Mouse (Mus musculus): ENCODE data around the gene Rexo1. TPM values are rescaled to one million over a fixed set of nuclear protein-coding genes. Genes with fewer than 3 reads are reported as not detected.
A peak's percentile ranks its signal among the peaks of the same experiment; 100 is the strongest.

Gene Rexo1
- polyA plus RNA-seq, 1 experiment from 2014 or later, result 34.5 TPM

GRCm38 (mm10) chr10:80553997-80554396 lies 7.4 kb downstream of the Rexo1 start:
- 73% methylated on average over 6 of the region's 6 CpGs for WGBS
- H3K36me3 ChIP-seq (ENCODE audit: insufficient read depth), result peaks cover 18% of the 10 kb centered on the region
- H3K4me3 ChIP-seq (ENCODE audit: low read depth, low read length), result no peak overlapping the region
- no peaks in the 10 kb centered on the region for H3K27me3 ChIP-seq (ENCODE audit: insufficient read depth, low read length)
- ATAC-seq (ENCODE audit: insufficient read depth) (no peak), DNase-seq (no peak)
- no peak overlapping the region for H3K27ac ChIP-seq (ENCODE audit: low read depth)
- H3K9ac ChIP-seq, result no peak overlapping the region
- no peaks in the 10 kb centered on the region for H3K9me3 ChIP-seq (ENCODE audit: low read depth, low read length)
- no peak overlapping the region for H3K4me2 ChIP-seq
- no peak for TF ChIP-seq CTCF (IDR thresholded peaks at IDR 0.05; ENCODE audit: low read depth)
- H3K4me1 ChIP-seq (ENCODE audit: insufficient read depth), result no peaks in the 10 kb centered on the region

GRCm38 (mm10) chr10:80553575-80553974 lies 7.8 kb downstream of the Rexo1 start:
- 85% methylated on average over 8 of the region's 8 CpGs for WGBS

GRCm38 (mm10) chr10:80552364-80552763 lies 9.0 kb downstream of the Rexo1 start:
- no peak overlapping the region for H3K4me2 ChIP-seq
- H3K9ac ChIP-seq, result no peak overlapping the region
- whole genome bisulfite sequencing, result 56% methylated on average over 9 of the region's 9 CpGs
- DNase-seq (no peak), ATAC-seq (ENCODE audit: insufficient read depth) (no peak)
- H3K27me3 ChIP-seq (ENCODE audit: insufficient read depth, low read length), result no peaks in the 10 kb centered on the region
- no peak overlapping the region for H3K27ac ChIP-seq (ENCODE audit: low read depth)
- peaks cover 34% of the 10 kb centered on the region for H3K36me3 ChIP-seq (ENCODE audit: insufficient read depth)
- no peak for TF ChIP-seq CTCF (IDR thresholded peaks at IDR 0.05; ENCODE audit: low read depth)
- no peak overlapping the region for H3K4me3 ChIP-seq (ENCODE audit: low read depth, low read length)
- no peaks in the 10 kb centered on the region for H3K9me3 ChIP-seq (ENCODE audit: low read depth, low read length)
- H3K4me1 ChIP-seq (ENCODE audit: insufficient read depth), result no peaks in the 10 kb centered on the region

More at GRCm38 (mm10) chr10:80553575-80553974, 7.8 kb downstream of the Rexo1 start:
- Histone ChIP-seq H3K36me3 (ENCODE audit: insufficient read depth) (peaks cover 22% of the 10 kb centered on the region), H3K9me3 (ENCODE audit: low read depth, low read length) (no peaks in the 10 kb centered on the region), H3K27ac (ENCODE audit: low read depth) (no peak overlapping the region), H3K4me3 (ENCODE audit: low read depth, low read length) (no peak overlapping the region), H3K27me3 (ENCODE audit: insufficient read depth, low read length) (no peaks in the 10 kb centered on the region), H3K9ac (no peak overlapping the region), H3K4me2 (no peak overlapping the region), H3K4me1 (ENCODE audit: insufficient read depth) (no peaks in the 10 kb centered on the region)
- DNase-seq (no peak), ATAC-seq (ENCODE audit: insufficient read depth) (no peak; the same call in 1 of the 2 replicates)
- no peak for TF ChIP-seq CTCF (IDR thresholded peaks at IDR 0.05; ENCODE audit: low read depth)

- Histone ChIP-seq H3K36me3 (ENCODE audit: insufficient read depth) (peaks cover 65% of the 10 kb centered on the region), H3K4me3 (ENCODE audit: low read depth, low read length) (no peak overlapping the region), H3K27ac (ENCODE audit: low read depth) (no peak overlapping the region), H3K9ac (no peak overlapping the region), H3K4me2 (no peak overlapping the region), H3K27me3 (ENCODE audit: insufficient read depth, low read length) (no peaks in the 10 kb centered on the region), H3K4me1 (ENCODE audit: insufficient read depth) (no peaks in the 10 kb centered on the region), H3K9me3 (ENCODE audit: low read depth, low read length) (no peaks in the 10 kb centered on the region)
- no peak for DNase-seq
- TF ChIP-seq CTCF (IDR thresholded peaks at IDR 0.05; ENCODE audit: low read depth), result no peak
- 90% methylated on average over 21 of the region's 21 CpGs for WGBS
- ATAC-seq (ENCODE audit: insufficient read depth), result no peak
Observed at GRCm38 (mm10) chr10:80549279-80549678, 12.1 kb downstream of the Rexo1 start.

- H3K4me3 ChIP-seq (ENCODE audit: low read depth, low read length), result no peak overlapping the region
- no peak overlapping the region for H3K27ac ChIP-seq (ENCODE audit: low read depth)
- no peaks in the 10 kb centered on the region for H3K4me1 ChIP-seq (ENCODE audit: insufficient read depth)
- H3K36me3 ChIP-seq (ENCODE audit: insufficient read depth), result peaks cover 72% of the 10 kb centered on the region
- H3K9me3 ChIP-seq (ENCODE audit: low read depth, low read length), result no peaks in the 10 kb centered on the region
- peak; percentile 77 for DNase-seq
- 76% methylated on average over 10 of the region's 10 CpGs for WGBS
- H3K4me2 ChIP-seq, result no peak overlapping the region
- peak; percentile 61; the same call in 1 of the 2 replicates for ATAC-seq (ENCODE audit: insufficient read depth)
- H3K9ac ChIP-seq, result no peak overlapping the region
- TF ChIP-seq CTCF (IDR thresholded peaks at IDR 0.05; ENCODE audit: low read depth), result peak; percentile 83
- no peaks in the 10 kb centered on the region for H3K27me3 ChIP-seq (ENCODE audit: insufficient read depth, low read length)
Observed at GRCm38 (mm10) chr10:80548428-80549006, 12.8 kb downstream of the Rexo1 start.

GRCm38 (mm10) chr10:80547539-80547938 lies 13.8 kb downstream of the Rexo1 start:
- no peak overlapping the region for H3K4me2 ChIP-seq
- DNase-seq, result no peak
- H3K9me3 ChIP-seq (ENCODE audit: low read depth, low read length), result no peaks in the 10 kb centered on the region
- no peak for ATAC-seq (ENCODE audit: insufficient read depth)
- no peak overlapping the region for H3K27ac ChIP-seq (ENCODE audit: low read depth)
- no peaks in the 10 kb centered on the region for H3K27me3 ChIP-seq (ENCODE audit: insufficient read depth, low read length)
- peaks cover 82% of the 10 kb centered on the region for H3K36me3 ChIP-seq (ENCODE audit: insufficient read depth)
- 88% methylated on average over 15 of the region's 15 CpGs for WGBS
- H3K4me1 ChIP-seq (ENCODE audit: insufficient read depth), result no peaks in the 10 kb centered on the region
- no peak overlapping the region for H3K9ac ChIP-seq
- no peak overlapping the region for H3K4me3 ChIP-seq (ENCODE audit: low read depth, low read length)
- no peak for TF ChIP-seq CTCF (IDR thresholded peaks at IDR 0.05; ENCODE audit: low read depth)

GRCm38 (mm10) chr10:80546945-80547344 lies 14.4 kb downstream of the Rexo1 start:
- WGBS, result 93% methylated on average over 4 of the region's 4 CpGs

More at GRCm38 (mm10) chr10:80546945-80547344, 14.4 kb downstream of the Rexo1 start:
- no peak overlapping the region for H3K4me3 ChIP-seq (ENCODE audit: low read depth, low read length)
- no peak for TF ChIP-seq CTCF (IDR thresholded peaks at IDR 0.05; ENCODE audit: low read depth)
- H3K9me3 ChIP-seq (ENCODE audit: low read depth, low read length), result no peaks in the 10 kb centered on the region
- H3K36me3 ChIP-seq (ENCODE audit: insufficient read depth), result peaks cover 88% of the 10 kb centered on the region
- no peak overlapping the region for H3K9ac ChIP-seq
- no peak for DNase-seq
- no peak overlapping the region for H3K4me2 ChIP-seq
- no peak overlapping the region for H3K27ac ChIP-seq (ENCODE audit: low read depth)
- ATAC-seq (ENCODE audit: insufficient read depth), result no peak
- H3K27me3 ChIP-seq (ENCODE audit: insufficient read depth, low read length), result no peaks in the 10 kb centered on the region
- no peaks in the 10 kb centered on the region for H3K4me1 ChIP-seq (ENCODE audit: insufficient read depth)

Measured in lung, embryonic 14.5 days (tissue).